In the genomic region with DNA sequence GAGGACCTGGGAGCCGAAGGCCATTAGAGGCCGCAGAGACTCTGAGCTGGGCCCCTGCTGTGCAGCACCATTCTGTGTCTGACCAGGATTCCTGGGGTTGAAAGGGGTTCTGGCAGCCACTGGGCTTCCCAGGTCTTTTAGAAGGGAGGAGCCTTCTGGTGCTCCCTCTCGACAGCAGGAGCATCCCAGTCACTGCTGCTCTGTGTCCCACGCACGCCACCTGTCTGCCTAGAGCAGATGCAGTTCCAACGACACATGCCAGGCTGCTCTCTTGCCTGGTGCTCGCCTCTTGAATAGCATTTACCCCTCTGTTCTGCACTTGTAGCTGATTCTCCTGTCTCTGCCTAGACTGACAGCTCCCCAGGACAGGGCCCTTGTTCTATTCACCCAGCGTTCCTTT, we compare ENCODE assay signal across 10 mouse cellular contexts. TPM values are rescaled to one million over a fixed set of nuclear protein-coding genes. Genes with fewer than 3 reads are reported as not detected.
DNase-seq lines count a peak whose midpoint lies in the region; ATAC-seq lines count a peak whose summit lies in the region.
"Had no signal": no experiment of that assay in that cellular context is flagged by ENCODE, and none has a peak within 500 bp of the region (broad histone marks: within the 10 kb centered on the region; RNA-seq: fewer than 3 reads in every experiment).

No protein-coding gene starts in this region.

- H3K36me3 ChIP-seq in heart, embryonic 12.5 days: peaks cover 27% of the 10 kb centered on the region

- peaks cover 11% of the 10 kb centered on the region for H3K4me1 ChIP-seq in heart, embryonic 12.5 days (replicated peaks)

- H3K27ac ChIP-seq in heart, embryonic 12.5 days (ENCODE audit: poor library complexity, severe bottlenecking): no peak overlapping the region
- H3K27ac ChIP-seq: hindbrain, embryonic 12.5 days; liver, embryonic 13.5 days had no signal

- H3K4me3 ChIP-seq in heart, embryonic 12.5 days: no peak overlapping the region
- H3K4me3 ChIP-seq: hindbrain, embryonic 12.5 days; liver, embryonic 13.5 days had no signal

- no peak overlapping the region for H3K4me2 ChIP-seq in heart, embryonic 12.5 days
- H3K4me2 ChIP-seq: hindbrain, embryonic 12.5 days; liver, embryonic 13.5 days had no signal

- no peaks in the 10 kb centered on the region for H3K27me3 ChIP-seq in heart, embryonic 12.5 days (replicated peaks)
- H3K27me3 ChIP-seq: hindbrain, embryonic 12.5 days; liver, embryonic 13.5 days had no signal

- peak; percentile 79 for DNase-seq in cerebellum, adult 11-12 months
- peak; percentile 31 to 41 for DNase-seq in cerebellum, postnatal 14 days
- DNase-seq in layer of hippocampus, adult 9-10 months (ENCODE audit: low spot score): peak; percentile 73
- peak; percentile 13 for DNase-seq in left cerebral cortex, postnatal 4 days
- no peak for DNase-seq in c-Kit-positive CD71-positive TER-119-positive erythroid progenitor cells, embryonic 14.5 days (ENCODE audit: low spot score)
- DNase-seq in embryo, embryonic 10 days (ENCODE audit: low spot score): no peak
- DNase-seq: liver, embryonic 13.5 days; retina, postnatal 1 day had no signal

- no peak for ATAC-seq in heart, embryonic 12.5 days (ENCODE audit: insufficient number of reproducible peaks, low FRiP score)

- H3K9ac ChIP-seq in heart, embryonic 12.5 days: no peak overlapping the region
- H3K9ac ChIP-seq: hindbrain, embryonic 12.5 days; liver, embryonic 13.5 days had no signal

- no peaks in the 10 kb centered on the region for H3K9me3 ChIP-seq in heart, embryonic 12.5 days (replicated peaks)
- H3K9me3 ChIP-seq: hindbrain, embryonic 12.5 days; liver, embryonic 13.5 days had no signal

- 76% methylated on average over 8 of the region's 8 CpGs for WGBS in heart, embryonic 12.5 days

- intact Hi-C loops in left cerebral cortex, postnatal 4 days (cut with DNase I): no loop called here

RNA-seq across cellular contexts. Expression of gene Tamm41, which starts 33.0 kb away (rescaled TPM):
- total RNA-seq in left cerebral cortex, postnatal 4 days (2021): 10 to 100 TPM; 23.8 to 29.1 TPM
- 36.7 and 37.7 TPM in 2 replicates for polyA plus RNA-seq in heart, embryonic 12.5 days (2016; fragmentation: Nextera tagmentation; extraction: Ambion mirVana)

RNA-seq across cellular contexts. Expression of gene Vgll4, which starts 34.8 kb away (rescaled TPM):
- total RNA-seq in left cerebral cortex, postnatal 4 days (2021): 10 to 100 TPM; 60.0 to 63.7 TPM
- polyA plus RNA-seq in heart, embryonic 12.5 days (2016; fragmentation: Nextera tagmentation; extraction: Ambion mirVana): 74.3 and 76.4 TPM in 2 replicates

Comparison
In these comparisons a context has a peak if more than half of its experiments do, and no peak if none do; other contexts are left out.
1. DNase-seq: peak in cerebellum, adult 11-12 months (single experiment), cerebellum, postnatal 14 days (2 of 2), layer of hippocampus, adult 9-10 months (single experiment) and left cerebral cortex, postnatal 4 days (single experiment); none in c-Kit-positive CD71-positive TER-119-positive erythroid progenitor cells, embryonic 14.5 days (single experiment) and embryo, embryonic 10 days (single experiment).